Mouse (Mus musculus) testis, adult 10 weeks (tissue): ENCODE results near the gene Gm21812. TPM values are rescaled to one million over a fixed set of nuclear protein-coding genes. Genes with fewer than 3 reads are reported as not detected.

Experiments used
- polyA plus RNA-seq: library from polyadenylated mRNA; stranded (reverse); fragments of 350-450 nt; fragmentation: Illumina TruSeq; extraction: RNeasy Lipid Tissue Mini Kit (QIAGEN cat#74804); gene quantifications from one replicate; pipeline ENCODE4 v1.2.3, GENCODE M21; 2014; ENCODE audit warnings: low read depth, low replicate concordance

Gm21812 gene
- polyA plus RNA-seq: 6.0 TPM

GRCm38 (mm10) chrY:9347084-9347483 is at the start of gene Gm21812:
TSS of gene Gm21812 (minus strand) at chrY:9347184.

Other genes with a start within 250 kb of the Gm21812 start
- 1.2 TPM for gene Gm21292, start 213.3 kb downstream of the Gm21812 start, polyA plus RNA-seq
- 1.3 TPM for gene Gm21721, start 145.0 kb downstream of the Gm21812 start, polyA plus RNA-seq
- 0.20 TPM for gene Gm21874, start 69.0 kb upstream of the Gm21812 start, polyA plus RNA-seq